In genomic region chr6:33059735-33060576, GRCm38 (mm10) we compare ENCODE assay signal across 8 mouse cellular contexts. TPM values are rescaled to one million over a fixed set of nuclear protein-coding genes. Genes with fewer than 3 reads are reported as not detected.
DNase-seq lines count a peak whose midpoint lies in the region; ATAC-seq lines count a peak whose summit lies in the region.

Chchd3 (minus strand) TSS chr6:33060260.

- H3K9me3 ChIP-seq in heart, embryonic 13.5 days: no peaks in the 10 kb centered on the region
- H3K9me3 ChIP-seq in liver, embryonic 12.5 days (replicated peaks): no peaks in the 10 kb centered on the region
- no peaks in the 10 kb centered on the region for H3K9me3 ChIP-seq in stomach, embryonic 15.5 days

- H3K4me2 ChIP-seq in heart, embryonic 13.5 days: peak within 1 kb of the TSS; percentile 82
- peak within 1 kb of the TSS; percentile 83 for H3K4me2 ChIP-seq in liver, embryonic 12.5 days
- peak within 1 kb of the TSS; percentile 68 for H3K4me2 ChIP-seq in stomach, embryonic 15.5 days

- H3K27ac ChIP-seq in brown adipose tissue, adult 24 weeks (replicated peaks; ENCODE audit: low read depth, low read length): peak within 1 kb of the TSS; percentile 97
- H3K27ac ChIP-seq in heart, embryonic 13.5 days (replicated peaks): peak within 1 kb of the TSS; percentile 90
- peak within 1 kb of the TSS; percentile 68 for H3K27ac ChIP-seq in liver, embryonic 12.5 days
- peak within 1 kb of the TSS; percentile 48; the same call in 1 of the 2 replicates for H3K27ac ChIP-seq in stomach, embryonic 15.5 days

- H3K9ac ChIP-seq in heart, embryonic 13.5 days: peak within 1 kb of the TSS; percentile 92
- peak within 1 kb of the TSS; percentile 80 for H3K9ac ChIP-seq in liver, embryonic 12.5 days
- peak within 1 kb of the TSS; percentile 76 for H3K9ac ChIP-seq in stomach, embryonic 15.5 days

- peak; percentile 97 for DNase-seq in CD4-positive, CD25-positive, alpha-beta regulatory T cell, adult 2 months (ENCODE audit: low read depth, low spot score)
- peak; percentile 93 for DNase-seq in fat pad, adult 2 months (ENCODE audit: extremely low read depth, low read depth, low spot score)
- DNase-seq in kidney, postnatal 10 days: peak; percentile 97
- DNase-seq in natural killer cell, adult 2 months (ENCODE audit: low spot score in 2 of 2): peak; percentile 93 to 94

- H3K4me1 ChIP-seq in brown adipose tissue, adult 24 weeks (ENCODE audit: control insufficient read depth, insufficient read depth, insufficient read length, low read length): peaks cover 5% of the 10 kb centered on the region; the same call in 1 of the 2 replicates
- H3K4me1 ChIP-seq in heart, embryonic 13.5 days: peaks cover 41% of the 10 kb centered on the region
- peaks cover 40% of the 10 kb centered on the region for H3K4me1 ChIP-seq in liver, embryonic 12.5 days
- H3K4me1 ChIP-seq in stomach, embryonic 15.5 days: 0 out of 2 replicates have a peak, but pooled peaks cover 4% of the 10 kb centered on the region

- peaks cover 3% of the 10 kb centered on the region; the same call in 1 of the 2 replicates for H3K27me3 ChIP-seq in heart, embryonic 13.5 days (replicated peaks)
- peaks cover 13% of the 10 kb centered on the region; the same call in 1 of the 2 replicates for H3K27me3 ChIP-seq in liver, embryonic 12.5 days (replicated peaks)
- no peaks in the 10 kb centered on the region for H3K27me3 ChIP-seq in stomach, embryonic 15.5 days (replicated peaks)

- peaks cover 4% of the 10 kb centered on the region for H3K36me3 ChIP-seq in heart, embryonic 13.5 days
- H3K36me3 ChIP-seq in liver, embryonic 12.5 days: peaks cover 14% of the 10 kb centered on the region
- no peaks in the 10 kb centered on the region for H3K36me3 ChIP-seq in stomach, embryonic 15.5 days

- peak within 1 kb of the TSS; percentile 93 for H3K4me3 ChIP-seq in brown adipose tissue, adult 24 weeks (ENCODE audit: insufficient read depth, low read depth, low read length)
- peak within 1 kb of the TSS; percentile 96 for H3K4me3 ChIP-seq in heart, embryonic 13.5 days
- peak within 1 kb of the TSS; percentile 81 for H3K4me3 ChIP-seq in liver, embryonic 12.5 days
- peak within 1 kb of the TSS; percentile 96 for H3K4me3 ChIP-seq in stomach, embryonic 15.5 days (replicated peaks)

- under 1% methylated on average over 50 of the region's 50 CpGs for WGBS in heart, embryonic 13.5 days
- WGBS in liver, embryonic 12.5 days (ENCODE audit: insufficient replicate concordance): under 1% methylated on average over 50 of the region's 50 CpGs
- under 1% methylated on average over 50 of the region's 50 CpGs for WGBS in stomach, embryonic 15.5 days

- ATAC-seq in heart, embryonic 13.5 days (ENCODE audit: extremely low read depth, insufficient number of reproducible peaks, low FRiP score, low TSS enrichment): peak; percentile 99
- peak; percentile 97 for ATAC-seq in liver, embryonic 12.5 days
- peak; percentile 100 for ATAC-seq in stomach, embryonic 15.5 days (ENCODE audit: insufficient read depth, low FRiP score, low read depth)

RNA-seq across cellular contexts. Expression of gene Chchd3, which starts in this region (rescaled TPM):
- polyA plus RNA-seq in brown adipose tissue, adult 24 weeks (2012; ENCODE audit: insufficient read depth, insufficient read length, missing spikeins): 542 and 638 TPM in 2 replicates
- polyA plus RNA-seq in heart, embryonic 13.5 days (2015; fragmentation: Nextera tagmentation; extraction: Ambion mirVana): 164 and 184 TPM in 2 replicates
- polyA plus RNA-seq in liver, embryonic 12.5 days (2016; fragmentation: Nextera tagmentation; extraction: Ambion mirVana): 102 and 105 TPM in 2 replicates
- polyA plus RNA-seq in stomach, embryonic 15.5 days (2015; fragmentation: Nextera tagmentation; extraction: Ambion mirVana): 112 and 121 TPM in 2 replicates

Comparison
In these comparisons a context has a peak if more than half of its experiments do, and no peak if none do; other contexts are left out.
1. Peak in every context shown above with its lines: DNase-seq, ATAC-seq, H3K4me3 ChIP-seq and H3K27ac ChIP-seq.